Mouse (Mus musculus) B cell, adult 2 months (primary cell): ENCODE data around the gene Rab11a.

Source experiments
- DNase-seq, 2 experiments: peaks; one replicate each; pipeline ENCODE4 v3.0.0; 2022

The Rab11a gene

DNA sequence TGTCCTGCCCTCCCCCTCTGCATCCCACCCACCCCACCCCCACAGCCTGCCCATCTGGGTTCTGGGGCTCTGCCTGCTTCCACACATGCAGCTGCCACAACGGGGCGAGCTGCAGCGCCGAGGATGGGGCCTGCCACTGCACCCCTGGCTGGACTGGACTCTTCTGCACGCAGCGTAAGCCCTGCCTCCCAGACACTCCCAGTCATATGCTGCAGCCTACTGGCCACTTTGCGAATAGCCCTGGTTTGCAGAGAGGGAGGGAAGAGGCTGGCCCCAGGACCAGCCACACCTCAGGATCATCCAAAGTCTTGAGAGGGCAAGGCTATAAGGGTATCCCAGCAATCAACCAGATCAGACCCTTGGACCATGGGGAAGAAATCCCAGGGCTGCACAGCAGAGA is 46.4 kb downstream of the Rab11a start:
- peak in 1 of 2 experiments; percentile 13 for DNase-seq

DNA sequence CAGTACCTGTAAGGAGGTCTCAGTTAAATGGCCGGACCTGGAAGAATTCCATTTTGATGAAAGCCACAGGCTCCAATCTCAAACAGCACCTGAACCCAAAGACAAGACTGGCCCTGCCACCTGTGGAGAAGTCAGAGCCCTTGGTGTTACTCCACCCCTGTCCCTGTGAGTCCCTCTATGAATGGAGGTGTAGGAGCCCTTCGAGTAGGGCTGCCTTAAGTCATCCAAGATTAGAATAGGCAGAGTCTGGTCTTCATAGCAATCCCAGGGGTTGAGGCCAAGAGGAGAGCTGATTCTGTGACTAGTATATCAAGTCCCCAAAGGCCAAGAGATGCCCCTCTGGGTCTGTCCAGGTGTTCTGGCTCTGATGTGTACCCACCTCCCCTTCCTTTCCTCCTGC is 46.8 kb downstream of the Rab11a start:
- DNase-seq = no peak

DNA sequence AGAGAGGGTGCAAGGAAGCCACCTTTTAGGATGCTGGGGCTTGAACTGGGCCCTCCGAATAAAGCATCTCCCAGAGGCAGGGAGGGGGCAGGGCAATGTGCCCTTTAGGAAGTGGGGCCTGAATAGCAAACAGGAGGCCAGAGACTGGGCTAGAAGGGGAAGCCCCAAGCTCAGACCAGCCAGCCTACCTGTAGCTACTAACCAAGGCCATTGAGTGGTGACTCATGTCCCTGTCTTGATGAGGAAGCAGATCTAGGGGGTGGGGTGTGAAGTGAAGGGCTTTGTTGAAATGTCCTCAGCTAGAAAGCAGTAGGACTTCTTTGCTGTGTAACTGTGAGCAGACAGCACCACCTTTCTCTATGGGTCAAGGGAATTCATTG is 49.6 kb downstream of the Rab11a start:
- no peak for DNase-seq

DNA sequence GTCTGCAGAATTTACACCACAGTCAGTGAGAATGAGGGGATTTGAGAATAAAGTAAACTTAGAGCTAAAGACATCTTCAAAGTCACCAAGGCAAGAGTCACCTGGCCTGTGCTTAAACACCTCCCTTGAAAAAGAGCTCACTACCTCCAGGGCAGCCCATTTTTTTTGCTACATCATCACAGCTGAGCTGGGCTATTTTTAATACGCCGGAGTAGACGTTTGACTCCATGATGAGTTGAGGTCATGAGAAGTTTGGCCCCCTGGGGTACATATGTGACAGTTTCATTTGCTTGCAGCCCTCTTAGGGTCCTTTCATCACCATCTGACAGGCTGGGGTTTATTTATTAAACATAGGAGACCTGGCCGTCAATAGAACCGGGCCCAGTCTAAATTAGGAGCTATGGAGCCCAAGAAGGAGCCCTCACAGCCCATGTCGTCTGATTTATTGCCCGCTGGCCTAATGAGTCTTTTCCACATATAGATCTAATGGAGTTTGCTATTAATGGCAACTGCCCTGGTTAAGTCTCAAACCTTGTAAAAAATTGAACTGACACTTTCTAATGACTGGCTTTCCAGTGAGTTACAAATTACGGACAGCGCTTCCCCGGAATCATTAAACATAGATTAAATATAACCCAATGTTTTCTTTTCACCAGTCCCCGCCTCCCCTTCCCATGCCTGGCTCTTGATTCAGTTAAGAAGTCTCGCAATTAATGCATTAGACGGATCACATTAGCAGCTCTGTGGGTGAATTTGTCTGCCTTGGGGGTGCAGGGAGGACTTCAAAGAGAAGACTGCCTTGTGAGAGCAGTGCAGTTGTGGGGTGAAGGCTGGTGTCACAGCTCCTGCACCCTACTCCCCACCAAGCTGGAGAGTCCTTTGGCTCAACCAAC is 50.2 kb downstream of the Rab11a start:
- no peak for DNase-seq

DNA sequence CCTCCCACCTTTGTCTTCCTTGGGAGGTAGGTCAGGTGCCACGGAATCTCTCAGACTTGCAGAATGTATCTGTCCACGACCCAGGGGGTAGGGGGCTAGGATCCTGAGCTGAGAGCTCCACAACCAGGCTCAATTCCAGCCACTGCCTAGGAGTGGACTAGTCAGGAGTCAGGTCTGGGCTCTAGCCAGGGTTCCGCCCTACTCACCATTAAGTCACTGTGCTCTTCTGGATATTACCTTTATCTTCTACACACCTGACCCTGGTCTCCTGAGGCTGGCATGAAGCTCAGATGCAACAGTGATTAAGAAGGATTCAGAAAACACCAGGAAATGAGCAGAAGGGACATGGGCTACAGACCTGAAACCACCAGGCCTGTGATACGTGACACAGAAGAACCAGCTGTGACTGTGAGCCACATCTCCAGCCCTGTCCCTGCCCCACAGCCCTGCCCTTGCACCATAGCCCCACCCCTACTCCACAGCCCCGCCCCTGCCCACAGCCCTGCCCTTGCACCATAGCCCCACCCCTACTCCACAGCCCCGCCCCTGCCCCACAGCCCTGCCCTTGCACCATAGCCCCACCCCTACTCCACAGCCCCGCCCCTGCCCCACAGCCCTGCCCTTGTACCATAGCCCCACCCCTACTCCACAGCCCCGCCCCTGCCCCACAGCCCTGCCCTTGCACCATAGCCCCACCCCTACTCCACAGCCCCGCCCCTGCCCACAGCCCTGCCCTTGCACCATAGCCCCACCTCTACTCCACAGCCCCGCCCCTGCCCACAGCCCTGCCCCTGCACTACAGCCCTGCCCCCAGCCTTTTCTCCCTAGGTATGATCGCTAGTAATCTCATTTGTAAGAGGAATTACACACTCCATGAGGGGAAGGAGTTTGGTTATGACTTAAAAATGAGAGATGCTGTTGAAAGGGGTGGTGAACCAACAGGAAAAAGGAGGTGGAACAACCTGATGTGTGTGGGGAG is 65.9 kb downstream of the Rab11a start:
- peak; percentile 37 to 46 for DNase-seq

DNA sequence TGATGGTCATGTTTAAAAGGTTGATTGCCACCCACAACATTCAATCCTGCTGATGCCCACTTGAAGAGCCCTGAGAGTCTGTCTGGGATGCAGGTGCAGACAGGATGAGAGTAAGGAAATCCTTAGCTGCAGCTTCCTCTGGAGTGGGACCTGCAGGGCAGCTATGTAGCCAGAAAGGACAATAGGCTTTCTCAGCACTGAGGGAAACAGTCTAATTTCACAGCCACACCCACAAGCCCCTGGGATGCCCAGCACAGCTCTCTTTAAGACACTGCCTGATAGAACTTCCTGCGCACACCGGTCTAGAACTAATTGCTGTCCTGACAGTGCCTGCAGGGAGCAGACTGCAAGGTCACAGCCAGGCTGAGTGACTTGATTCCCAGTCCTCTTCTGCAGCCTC is 69.6 kb downstream of the Rab11a start:
- DNase-seq = no peak

DNA sequence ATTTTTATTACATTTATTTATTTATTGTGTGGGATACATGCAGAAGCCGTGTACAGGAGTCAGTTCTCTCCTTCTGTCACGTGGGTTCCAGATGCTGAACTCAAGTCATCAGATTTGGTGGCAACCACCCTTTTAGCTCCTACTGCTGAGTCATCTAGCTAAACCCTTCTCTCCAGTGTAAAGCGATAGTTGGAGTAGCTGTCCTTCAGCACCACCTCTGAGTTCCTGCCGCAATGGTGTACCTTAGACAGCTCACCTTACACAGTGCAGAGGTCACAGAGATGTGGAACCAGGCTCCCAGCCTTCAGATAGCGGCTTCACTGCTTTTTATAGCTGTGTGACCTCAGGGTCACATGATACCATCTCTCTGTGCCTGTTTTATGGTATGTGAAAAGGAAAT is 70.0 kb downstream of the Rab11a start:
- peak in 1 of 2 experiments; percentile 23 for DNase-seq

DNA sequence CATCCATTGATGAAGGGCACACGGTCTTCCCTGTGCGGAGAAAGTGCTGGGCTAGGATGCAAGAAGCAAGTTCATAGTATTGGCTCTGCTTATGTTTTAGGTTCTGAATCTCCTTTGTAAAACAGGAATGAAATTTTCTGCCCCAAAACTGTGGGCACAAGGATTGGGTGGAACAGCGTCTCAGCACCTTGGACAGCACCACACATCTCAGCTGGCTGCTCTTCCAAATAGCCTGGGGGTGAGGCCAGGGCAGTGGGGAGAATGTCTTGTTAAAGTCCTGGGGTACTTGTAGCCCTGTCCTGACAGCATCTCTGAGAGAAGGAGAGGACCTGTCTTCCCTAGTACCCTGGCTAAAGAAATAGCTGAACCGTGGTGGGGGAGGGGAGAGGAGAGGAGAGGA is 71.0 kb downstream of the Rab11a start:
- DNase-seq = peak; percentile 23 to 28
